Mouse (Mus musculus): ENCODE measurements around the gene Olfr446. TPM values are rescaled to one million over a fixed set of nuclear protein-coding genes. Genes with fewer than 3 reads are reported as not detected.

Olfr446 gene
- not detected in 2 replicates for polyA plus RNA-seq (2011; ENCODE audit: insufficient read depth, insufficient read length, low read depth, missing spikeins)

- Histone ChIP-seq H3K27me3 (ENCODE audit: control insufficient read depth, insufficient read depth, low read length, poor library complexity, severe bottlenecking) (no peaks in the 10 kb centered on the region), H3K27ac (ENCODE audit: insufficient read depth, low read length) (no peak within 1 kb of the TSS), H3K4me3 (ENCODE audit: low read depth, low read length) (no peak within 1 kb of the TSS), H3K9ac (ENCODE audit: low read depth, poor library complexity, severe bottlenecking) (no peak within 1 kb of the TSS), H3K4me1 (ENCODE audit: control insufficient read depth, insufficient read depth, low read length) (no peaks in the 10 kb centered on the region), H3K9me3 (replicated peaks; ENCODE audit: control insufficient read depth, insufficient read depth, low read length, poor library complexity, severe bottlenecking) (no peaks in the 10 kb centered on the region), H3K36me3 (ENCODE audit: control insufficient read depth, insufficient read depth, low read length, poor library complexity, severe bottlenecking) (no peaks in the 10 kb centered on the region)
- no peak for TF ChIP-seq POLR2A (IDR thresholded peaks at IDR 0.05; ENCODE audit: insufficient read depth, low read length)
- no peak for TF ChIP-seq CTCF (IDR thresholded peaks at IDR 0.05; ENCODE audit: low read depth, low read length)
- TF ChIP-seq EP300 (IDR thresholded peaks at IDR 0.05; ENCODE audit: insufficient read depth, low read depth, low read length) = no peak
Measured at GRCm38 (mm10) chr6:42921077-42921476, at the start of gene Olfr446. Olfr446 (plus strand) TSS chr6:42921377.

GRCm38 (mm10) chr6:42876323-42876722 is 44.9 kb upstream of the Olfr446 start:
- no peaks in the 10 kb centered on the region for H3K27me3 ChIP-seq (ENCODE audit: control insufficient read depth, insufficient read depth, low read length, poor library complexity, severe bottlenecking)
- TF ChIP-seq CTCF (IDR thresholded peaks at IDR 0.05; ENCODE audit: low read depth, low read length) = no peak
- TF ChIP-seq EP300 (IDR thresholded peaks at IDR 0.05; ENCODE audit: insufficient read depth, low read depth, low read length) = no peak
- TF ChIP-seq POLR2A (IDR thresholded peaks at IDR 0.05; ENCODE audit: insufficient read depth, low read length) = no peak
- H3K4me1 ChIP-seq (ENCODE audit: control insufficient read depth, insufficient read depth, low read length) = no peaks in the 10 kb centered on the region
- H3K4me3 ChIP-seq (ENCODE audit: low read depth, low read length) = no peak overlapping the region
- H3K9me3 ChIP-seq (replicated peaks; ENCODE audit: control insufficient read depth, insufficient read depth, low read length, poor library complexity, severe bottlenecking) = no peaks in the 10 kb centered on the region
- no peak overlapping the region for H3K27ac ChIP-seq (ENCODE audit: insufficient read depth, low read length)
- H3K9ac ChIP-seq (ENCODE audit: low read depth, poor library complexity, severe bottlenecking) = no peak overlapping the region
- H3K36me3 ChIP-seq (ENCODE audit: control insufficient read depth, insufficient read depth, low read length, poor library complexity, severe bottlenecking) = no peaks in the 10 kb centered on the region

GRCm38 (mm10) chr6:42890141-42890540 is 31.0 kb upstream of the Olfr446 start, which contains the start of gene Olfr448:
Olfr448 (plus strand) TSS chr6:42890441.
- Histone ChIP-seq H3K4me1 (ENCODE audit: control insufficient read depth, insufficient read depth, low read length) (no peaks in the 10 kb centered on the region), H3K36me3 (ENCODE audit: control insufficient read depth, insufficient read depth, low read length, poor library complexity, severe bottlenecking) (no peaks in the 10 kb centered on the region), H3K9ac (ENCODE audit: low read depth, poor library complexity, severe bottlenecking) (no peak within 1 kb of the TSS), H3K27me3 (ENCODE audit: control insufficient read depth, insufficient read depth, low read length, poor library complexity, severe bottlenecking) (no peaks in the 10 kb centered on the region), H3K27ac (ENCODE audit: insufficient read depth, low read length) (no peak within 1 kb of the TSS), H3K9me3 (replicated peaks; ENCODE audit: control insufficient read depth, insufficient read depth, low read length, poor library complexity, severe bottlenecking) (no peaks in the 10 kb centered on the region), H3K4me3 (ENCODE audit: low read depth, low read length) (no peak within 1 kb of the TSS)
- no peak for TF ChIP-seq POLR2A (IDR thresholded peaks at IDR 0.05; ENCODE audit: insufficient read depth, low read length)
- no peak for TF ChIP-seq EP300 (IDR thresholded peaks at IDR 0.05; ENCODE audit: insufficient read depth, low read depth, low read length)
- TF ChIP-seq CTCF (IDR thresholded peaks at IDR 0.05; ENCODE audit: low read depth, low read length) = no peak

GRCm38 (mm10) chr6:42900345-42900744 is 20.8 kb upstream of the Olfr446 start:
- Histone ChIP-seq H3K4me1 (ENCODE audit: control insufficient read depth, insufficient read depth, low read length) (no peaks in the 10 kb centered on the region), H3K9me3 (replicated peaks; ENCODE audit: control insufficient read depth, insufficient read depth, low read length, poor library complexity, severe bottlenecking) (no peaks in the 10 kb centered on the region), H3K4me3 (ENCODE audit: low read depth, low read length) (no peak overlapping the region), H3K9ac (ENCODE audit: low read depth, poor library complexity, severe bottlenecking) (no peak overlapping the region), H3K27ac (ENCODE audit: insufficient read depth, low read length) (no peak overlapping the region), H3K27me3 (ENCODE audit: control insufficient read depth, insufficient read depth, low read length, poor library complexity, severe bottlenecking) (no peaks in the 10 kb centered on the region), H3K36me3 (ENCODE audit: control insufficient read depth, insufficient read depth, low read length, poor library complexity, severe bottlenecking) (no peaks in the 10 kb centered on the region)
- TF ChIP-seq EP300 (IDR thresholded peaks at IDR 0.05; ENCODE audit: insufficient read depth, low read depth, low read length) (no peak), CTCF (IDR thresholded peaks at IDR 0.05; ENCODE audit: low read depth, low read length) (no peak), POLR2A (IDR thresholded peaks at IDR 0.05; ENCODE audit: insufficient read depth, low read length) (no peak)

- H3K9ac ChIP-seq (ENCODE audit: low read depth, poor library complexity, severe bottlenecking) = no peak within 1 kb of the TSS
- no peak for TF ChIP-seq POLR2A (IDR thresholded peaks at IDR 0.05; ENCODE audit: insufficient read depth, low read length)
- TF ChIP-seq EP300 (IDR thresholded peaks at IDR 0.05; ENCODE audit: insufficient read depth, low read depth, low read length) = no peak
- TF ChIP-seq CTCF (IDR thresholded peaks at IDR 0.05; ENCODE audit: low read depth, low read length) = no peak
- no peaks in the 10 kb centered on the region for H3K27me3 ChIP-seq (ENCODE audit: control insufficient read depth, insufficient read depth, low read length, poor library complexity, severe bottlenecking)
- no peak within 1 kb of the TSS for H3K4me3 ChIP-seq (ENCODE audit: low read depth, low read length)
- H3K27ac ChIP-seq (ENCODE audit: insufficient read depth, low read length) = no peak within 1 kb of the TSS
- H3K36me3 ChIP-seq (ENCODE audit: control insufficient read depth, insufficient read depth, low read length, poor library complexity, severe bottlenecking) = no peaks in the 10 kb centered on the region
- H3K9me3 ChIP-seq (replicated peaks; ENCODE audit: control insufficient read depth, insufficient read depth, low read length, poor library complexity, severe bottlenecking) = no peaks in the 10 kb centered on the region
- H3K4me1 ChIP-seq (ENCODE audit: control insufficient read depth, insufficient read depth, low read length) = no peaks in the 10 kb centered on the region
Measured at GRCm38 (mm10) chr6:42908578-42908977, 12.6 kb upstream of the Olfr446 start, which contains the start of gene Olfr447. Olfr447 (plus strand) TSS chr6:42908878.

GRCm38 (mm10) chr6:42948767-42949166 is 27.6 kb downstream of the Olfr446 start, which contains the start of gene Olfr444:
Olfr444 (plus strand) TSS chr6:42949067.
- H3K27ac ChIP-seq (ENCODE audit: insufficient read depth, low read length) = no peak within 1 kb of the TSS

More at GRCm38 (mm10) chr6:42948767-42949166, 27.6 kb downstream of the Olfr446 start, which contains the start of gene Olfr444:
- Histone ChIP-seq H3K9me3 (replicated peaks; ENCODE audit: control insufficient read depth, insufficient read depth, low read length, poor library complexity, severe bottlenecking) (no peaks in the 10 kb centered on the region), H3K27me3 (ENCODE audit: control insufficient read depth, insufficient read depth, low read length, poor library complexity, severe bottlenecking) (no peaks in the 10 kb centered on the region), H3K36me3 (ENCODE audit: control insufficient read depth, insufficient read depth, low read length, poor library complexity, severe bottlenecking) (no peaks in the 10 kb centered on the region), H3K4me1 (ENCODE audit: control insufficient read depth, insufficient read depth, low read length) (no peaks in the 10 kb centered on the region), H3K9ac (ENCODE audit: low read depth, poor library complexity, severe bottlenecking) (no peak within 1 kb of the TSS), H3K4me3 (ENCODE audit: low read depth, low read length) (no peak within 1 kb of the TSS)
- TF ChIP-seq POLR2A (IDR thresholded peaks at IDR 0.05; ENCODE audit: insufficient read depth, low read length) (no peak), CTCF (IDR thresholded peaks at IDR 0.05; ENCODE audit: low read depth, low read length) (no peak), EP300 (IDR thresholded peaks at IDR 0.05; ENCODE audit: insufficient read depth, low read depth, low read length) (no peak)

Measured in ES-Bruce4 (cell line).